Mouse (Mus musculus) intestine, embryonic 16.5 days (tissue): Measurements from ENCODE around the gene Tmem179. TPM values are rescaled to one million over a fixed set of nuclear protein-coding genes. Genes with fewer than 3 reads are reported as not detected.
A peak's percentile ranks its signal among the peaks of the same experiment; 100 is the strongest.

Experiments used
- ATAC-seq: fragments of 200-750 bp; cut with Nextera tagmentation; 2 replicates; pipeline ENCODE4 v1.8.0; 2017; ENCODE audit warnings: moderate TSS enrichment, moderate library complexity
- H3K27ac ChIP-seq: fragments of 300-500 bp; sonication (generic); 2 replicates; pipeline ENCODE4 v1.5.1; 2014; ENCODE audit warnings: mild to moderate bottlenecking, low read length
- H3K27me3 ChIP-seq: fragments of 300-500 bp; sonication (generic); replicated peaks from 2 replicates; pipeline ENCODE4 v1.6.1; 2014; ENCODE audit warnings: low read length, control low read depth, mixed read lengths; ENCODE audit not compliant: control insufficient read depth, insufficient read depth
- H3K36me3 ChIP-seq: fragments of 300-500 bp; sonication (generic); 2 replicates; pipeline ENCODE4 v1.6.1; 2014; ENCODE audit warnings: low read length, control low read depth; ENCODE audit not compliant: control insufficient read depth, insufficient read depth
- H3K4me1 ChIP-seq: fragments of 300-500 bp; sonication (generic); 2 replicates; pipeline ENCODE4 v1.6.1; 2014; ENCODE audit warnings: low read length, control low read depth, mixed read lengths; ENCODE audit not compliant: control insufficient read depth, insufficient read depth
- H3K4me2 ChIP-seq: fragments of 300-500 bp; sonication (generic); 2 replicates; pipeline ENCODE4 v1.6.1; 2014; ENCODE audit warnings: low read depth, low read length, control low read depth
- H3K4me3 ChIP-seq: fragments of 300-500 bp; sonication (generic); 2 replicates; pipeline ENCODE4 v1.5.1; 2014; ENCODE audit warnings: mild to moderate bottlenecking, low read length
- H3K9ac ChIP-seq: fragments of 300-500 bp; sonication (generic); 2 replicates; pipeline ENCODE4 v1.6.1; 2014; ENCODE audit warnings: low read depth, low read length
- H3K9me3 ChIP-seq: fragments of 300-500 bp; sonication (generic); 2 replicates; pipeline ENCODE4 v1.6.1; 2016; ENCODE audit warnings: low read length, control low read depth; ENCODE audit not compliant: control insufficient read depth
- WGBS: fragments of 180-500 bp; shearing (Covaris S2); extraction: QIAGEN DNeasy Blood & Tissue Kit; methylation state at CpG from one replicate; pipeline ENCODE4 v1.1.7; 2014; 5-methylcytosine and 5-hydroxymethylcytosine counted together
- polyA plus RNA-seq: library from polyadenylated mRNA; unstranded; fragments of >200 nt; fragmentation: Nextera tagmentation; extraction: Ambion mirVana; gene quantifications from 2 replicates; pipeline ENCODE4 v1.2.1, GENCODE M21; 2015

The Tmem179 gene
- polyA plus RNA-seq, 1 experiment from 2014 or later: 2.8 TPM

DNA sequence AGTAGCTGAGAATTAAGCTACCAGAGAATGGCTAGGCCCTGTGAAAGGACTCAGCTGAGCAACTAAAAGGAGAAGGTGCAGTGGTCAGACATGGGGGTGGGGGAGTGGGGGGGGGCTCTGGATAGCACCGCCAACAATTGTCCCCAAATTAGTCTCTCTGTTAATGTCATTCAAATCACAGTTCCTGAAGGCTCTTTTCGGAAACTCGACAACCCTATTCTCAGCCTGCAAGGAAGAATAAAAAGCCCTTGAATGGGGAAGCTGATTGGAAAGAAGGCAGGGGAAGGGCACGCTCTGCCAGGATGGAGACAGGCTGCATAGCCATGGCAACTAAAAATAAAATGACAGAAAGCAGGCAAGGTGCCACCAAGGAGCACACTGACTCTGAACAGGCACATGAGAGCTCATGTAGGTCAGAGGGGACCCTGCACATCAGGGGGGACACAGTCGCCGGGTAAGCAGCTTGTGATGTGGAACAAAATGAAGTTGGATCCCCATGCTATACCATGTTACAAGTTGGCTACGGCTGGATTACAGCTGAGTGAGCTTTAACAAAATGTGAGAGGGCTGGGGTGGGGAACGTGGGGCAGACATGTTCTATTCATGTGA is 25.0 kb upstream of the Tmem179 start:
- Histone ChIP-seq H3K27me3 (no peaks in the 10 kb centered on the region), H3K9ac (no peak overlapping the region), H3K9me3 (no peaks in the 10 kb centered on the region), H3K4me1 (no peaks in the 10 kb centered on the region; the same call in 1 of the 2 replicates), H3K4me2 (no peak overlapping the region), H3K27ac (no peak overlapping the region), H3K36me3 (no peaks in the 10 kb centered on the region), H3K4me3 (no peak overlapping the region)
- no peak; the same call in 1 of the 2 replicates for ATAC-seq
- WGBS: 69% methylated on average over 8 of the region's 8 CpGs

- Histone ChIP-seq H3K27ac (no peak overlapping the region), H3K9me3 (no peaks in the 10 kb centered on the region), H3K9ac (no peak overlapping the region), H3K4me3 (no peak overlapping the region), H3K36me3 (no peaks in the 10 kb centered on the region), H3K27me3 (no peaks in the 10 kb centered on the region), H3K4me1 (no peaks in the 10 kb centered on the region; the same call in 1 of the 2 replicates), H3K4me2 (no peak overlapping the region)
- no peak for ATAC-seq
- 92% methylated on average over 12 of the region's 12 CpGs for WGBS
Observed at GRCm38 (mm10) chr12:112540321-112540720, 23.8 kb upstream of the Tmem179 start.

DNA sequence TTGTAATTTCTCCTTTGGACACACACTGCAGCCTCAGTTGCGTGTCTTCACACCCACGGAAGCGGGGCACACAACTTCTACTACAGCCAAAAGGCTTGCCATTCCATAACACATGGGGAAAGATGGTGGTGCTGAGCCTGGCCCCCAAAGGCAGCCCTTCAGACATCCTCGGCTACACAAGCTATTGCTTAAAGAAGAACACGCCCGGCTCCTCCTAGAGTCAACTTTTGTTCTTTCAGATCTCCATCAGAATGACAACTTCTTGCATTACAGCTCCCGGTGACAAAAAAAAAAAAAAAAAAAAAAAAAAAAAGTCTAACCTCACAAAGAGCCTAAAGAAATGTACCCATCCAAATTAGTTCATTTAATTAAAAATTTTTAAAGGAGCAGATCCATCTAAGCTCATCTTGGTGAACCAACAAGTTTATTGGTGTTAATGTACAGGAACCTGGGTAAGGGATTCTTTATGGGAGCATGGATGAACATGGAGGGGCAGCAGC is 23.0 kb upstream of the Tmem179 start:
- WGBS: 89% methylated on average over 7 of the region's 7 CpGs
- H3K4me2 ChIP-seq: no peak overlapping the region
- H3K36me3 ChIP-seq: no peaks in the 10 kb centered on the region
- no peaks in the 10 kb centered on the region; the same call in 1 of the 2 replicates for H3K4me1 ChIP-seq
- no peak overlapping the region for H3K9ac ChIP-seq
- H3K9me3 ChIP-seq: no peaks in the 10 kb centered on the region
- ATAC-seq: no peak
- no peaks in the 10 kb centered on the region for H3K27me3 ChIP-seq
- H3K4me3 ChIP-seq: no peak overlapping the region
- H3K27ac ChIP-seq: no peak overlapping the region

- ATAC-seq: no peak
- no peak overlapping the region for H3K4me3 ChIP-seq
- no peaks in the 10 kb centered on the region for H3K27me3 ChIP-seq
- no peaks in the 10 kb centered on the region for H3K36me3 ChIP-seq
- WGBS: 79% methylated on average over 9 of the region's 9 CpGs
- no peak overlapping the region for H3K9ac ChIP-seq
- H3K4me1 ChIP-seq: no peaks in the 10 kb centered on the region; the same call in 1 of the 2 replicates
- H3K4me2 ChIP-seq: no peak overlapping the region
- no peaks in the 10 kb centered on the region for H3K9me3 ChIP-seq
- H3K27ac ChIP-seq: no peak overlapping the region
Observed at GRCm38 (mm10) chr12:112538356-112538755, 21.8 kb upstream of the Tmem179 start.

GRCm38 (mm10) chr12:112537233-112537632 is 20.7 kb upstream of the Tmem179 start:
- no peak for ATAC-seq
- Histone ChIP-seq H3K4me2 (no peak overlapping the region), H3K27ac (no peak overlapping the region), H3K9ac (no peak overlapping the region), H3K36me3 (no peaks in the 10 kb centered on the region), H3K4me3 (no peak overlapping the region), H3K4me1 (no peaks in the 10 kb centered on the region), H3K9me3 (no peaks in the 10 kb centered on the region), H3K27me3 (no peaks in the 10 kb centered on the region)
- WGBS: 78% methylated on average over 6 of the region's 6 CpGs

DNA sequence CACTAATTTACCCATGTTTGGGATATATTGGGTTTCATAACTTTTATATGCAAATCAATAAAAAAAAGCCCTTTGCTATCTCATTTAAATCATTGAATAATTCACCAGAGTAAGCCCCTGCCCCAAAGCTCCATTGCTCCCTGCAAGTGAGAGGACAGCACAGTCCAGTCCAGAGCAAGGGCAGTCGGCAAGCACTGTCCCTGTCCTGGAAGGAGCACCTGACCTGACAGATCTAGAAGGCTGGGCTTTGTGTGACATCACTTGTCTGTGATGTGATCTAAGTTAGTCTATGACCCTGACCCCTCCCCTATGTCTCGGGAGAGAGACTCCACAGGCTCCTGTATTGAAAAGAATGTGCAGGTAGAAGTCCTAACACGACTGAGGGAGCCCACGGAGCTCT is 17.2 kb upstream of the Tmem179 start:
- 64% methylated on average over 4 of the region's 4 CpGs for WGBS
- H3K4me3 ChIP-seq: no peak overlapping the region
- no peak overlapping the region for H3K27ac ChIP-seq
- no peaks in the 10 kb centered on the region for H3K4me1 ChIP-seq
- H3K36me3 ChIP-seq: no peaks in the 10 kb centered on the region
- no peak overlapping the region for H3K4me2 ChIP-seq
- no peaks in the 10 kb centered on the region for H3K9me3 ChIP-seq
- no peaks in the 10 kb centered on the region for H3K27me3 ChIP-seq
- no peak for ATAC-seq
- H3K9ac ChIP-seq: no peak overlapping the region

DNA sequence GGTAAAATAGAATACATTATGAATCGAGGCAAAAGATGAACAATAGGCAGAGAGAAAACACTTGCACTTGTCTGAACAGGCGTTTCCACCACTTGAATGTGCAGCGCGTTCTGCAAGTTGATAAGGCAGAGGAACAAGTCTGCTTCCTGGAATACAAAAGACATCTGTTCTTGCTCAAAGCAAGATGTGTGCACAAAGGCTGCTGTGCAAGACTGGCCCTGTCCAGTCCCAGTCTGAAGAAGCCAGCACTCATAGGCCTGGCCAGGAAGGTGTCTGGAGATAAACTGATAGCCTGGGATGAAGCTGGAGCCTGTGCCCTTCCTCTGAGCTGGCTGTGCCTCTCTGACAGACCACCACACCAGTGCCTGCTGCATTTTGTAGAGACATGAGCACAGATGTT is 1.6 kb upstream of the Tmem179 start:
- no peak overlapping the region for H3K4me2 ChIP-seq
- H3K4me1 ChIP-seq: 0 out of 2 replicates have a peak, but pooled peaks cover 2% of the 10 kb centered on the region
- H3K9me3 ChIP-seq: no peaks in the 10 kb centered on the region
- no peak overlapping the region for H3K27ac ChIP-seq
- WGBS: 18% methylated on average over 4 of the region's 4 CpGs
- no peaks in the 10 kb centered on the region for H3K36me3 ChIP-seq
- no peaks in the 10 kb centered on the region for H3K27me3 ChIP-seq
- peak; percentile 16; the same call in 1 of the 2 replicates for ATAC-seq
- H3K9ac ChIP-seq: no peak overlapping the region
- no peak overlapping the region for H3K4me3 ChIP-seq

DNA sequence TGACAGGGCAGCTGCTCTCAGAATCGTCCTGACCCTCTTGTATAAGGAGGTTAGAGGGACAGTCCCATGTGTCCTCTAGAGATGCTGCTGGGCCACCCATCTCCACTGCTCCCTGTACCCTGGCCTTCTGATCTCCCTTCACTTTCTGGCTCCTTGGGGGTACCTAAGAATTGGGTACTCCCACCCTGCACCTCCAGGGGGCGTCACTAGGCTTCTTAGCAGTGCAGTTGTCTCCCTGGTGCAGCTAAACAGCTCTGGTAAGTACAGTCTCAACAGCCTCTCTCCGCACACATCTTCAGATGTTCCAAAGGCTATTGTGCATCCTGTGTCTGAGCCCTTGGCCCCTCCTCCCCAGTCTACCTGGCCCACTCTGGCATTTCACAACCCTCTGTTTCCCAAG is 1.6 kb downstream of the Tmem179 start:
- H3K9ac ChIP-seq: no peak overlapping the region
- H3K27ac ChIP-seq: no peak overlapping the region
- no peak for ATAC-seq
- H3K9me3 ChIP-seq: no peaks in the 10 kb centered on the region
- H3K27me3 ChIP-seq: peaks cover 12% of the 10 kb centered on the region; the same call in 1 of the 2 replicates
- 56% methylated on average over 3 of the region's 3 CpGs for WGBS
- no peak overlapping the region for H3K4me2 ChIP-seq
- H3K36me3 ChIP-seq: no peaks in the 10 kb centered on the region
- H3K4me3 ChIP-seq: no peak overlapping the region
- 0 out of 2 replicates have a peak, but pooled peaks cover 2% of the 10 kb centered on the region for H3K4me1 ChIP-seq

DNA sequence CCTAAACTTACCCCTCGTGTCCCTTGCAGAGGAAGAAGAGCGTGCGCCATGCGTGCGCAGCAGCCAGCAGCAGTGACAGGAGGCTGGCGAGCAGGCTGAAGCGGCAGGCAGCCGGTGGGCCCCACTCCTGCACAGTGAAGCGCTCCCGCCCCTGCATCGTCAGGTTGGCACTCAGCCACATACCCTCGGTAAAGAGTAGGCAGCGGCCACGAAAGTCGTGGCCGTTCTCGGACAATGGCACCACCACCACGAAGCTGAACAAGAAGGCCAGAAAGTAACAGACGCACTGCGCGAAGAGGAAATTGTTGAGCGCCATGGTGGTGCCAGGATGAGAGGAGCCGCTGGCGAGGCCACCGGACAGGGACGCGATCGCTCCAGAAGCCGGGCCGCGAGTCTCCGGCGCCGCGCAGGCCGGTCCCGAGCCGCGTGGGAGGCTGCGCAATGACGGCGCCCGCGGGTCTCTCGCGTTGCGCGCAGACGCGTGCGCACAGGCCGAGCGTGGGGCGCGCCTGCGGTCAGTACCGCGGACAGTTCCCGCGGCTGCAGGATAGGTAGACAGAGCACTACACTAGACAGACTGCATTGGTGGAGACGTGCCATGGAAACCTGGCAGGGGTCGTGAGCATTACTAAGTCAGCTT is 5.7 kb downstream of the Tmem179 start:
- H3K4me3 ChIP-seq: peak overlapping the region; percentile 35
- 2% methylated on average over 62 of the region's 62 CpGs for WGBS
- H3K4me2 ChIP-seq: peak overlapping the region; percentile 53
- H3K27me3 ChIP-seq: peaks cover 12% of the 10 kb centered on the region; the same call in 1 of the 2 replicates
- H3K4me1 ChIP-seq: no peaks in the 10 kb centered on the region
- no peaks in the 10 kb centered on the region for H3K36me3 ChIP-seq
- H3K9me3 ChIP-seq: no peaks in the 10 kb centered on the region
- no peak overlapping the region for H3K9ac ChIP-seq
- no peak for ATAC-seq
- no peak overlapping the region for H3K27ac ChIP-seq
